Mouse (Mus musculus): ENCODE measurements around the gene Nynrin. TPM values are rescaled to one million over a fixed set of nuclear protein-coding genes. Genes with fewer than 3 reads are reported as not detected.

Nynrin gene
- polyA plus RNA-seq, 1 experiment = 2.0 TPM

DNA sequence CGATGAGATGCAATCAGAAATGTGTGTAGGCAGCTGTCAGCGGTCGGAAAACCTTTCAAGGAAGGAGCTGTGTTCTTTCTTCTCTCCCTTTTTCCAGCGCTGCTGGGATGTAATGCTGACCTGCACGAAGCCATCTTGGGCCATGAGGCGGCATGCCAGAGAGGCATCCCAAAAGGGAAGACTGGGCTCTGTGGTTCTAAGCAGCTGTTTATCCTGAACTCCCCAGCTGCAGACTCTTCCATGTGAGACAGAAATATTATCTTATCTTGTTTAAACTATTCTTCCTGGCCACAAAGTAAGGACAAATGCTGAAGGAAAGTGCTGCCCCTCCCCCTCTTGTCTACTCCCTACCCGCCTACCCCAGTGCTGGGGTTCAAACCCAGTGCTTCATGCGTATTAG lies 27.2 kb downstream of the Nynrin start:
- no peak for DNase-seq
- WGBS = 92% methylated on average over 8 of the region's 8 CpGs
- H3K4me3 ChIP-seq (ENCODE audit: control insufficient read depth, insufficient read depth, low read length) = no peak overlapping the region
- H3K4me1 ChIP-seq (replicated peaks; ENCODE audit: control insufficient read depth, insufficient read depth, low read length) = peaks cover 16% of the 10 kb centered on the region
- no peaks in the 10 kb centered on the region for H3K36me3 ChIP-seq (ENCODE audit: control insufficient read depth, insufficient read depth, low read length)
- H3K27me3 ChIP-seq (ENCODE audit: control insufficient read depth, insufficient read depth, low read length) = peaks cover 2% of the 10 kb centered on the region; the same call in 1 of the 2 replicates
- no peak overlapping the region for H3K27ac ChIP-seq (ENCODE audit: control insufficient read depth, insufficient read depth, low read length)
- TF ChIP-seq CTCF (IDR thresholded peaks at IDR 0.05; ENCODE audit: borderline replicate concordance, control insufficient read depth, extremely low read depth, insufficient read depth, low read length, poor library complexity) = no peak
- TF ChIP-seq POLR2A (IDR thresholded peaks at IDR 0.05; ENCODE audit: control insufficient read depth, extremely low read depth, insufficient read depth, low read length, poor library complexity) = no peak

- TF ChIP-seq CTCF (IDR thresholded peaks at IDR 0.05; ENCODE audit: borderline replicate concordance, control insufficient read depth, extremely low read depth, insufficient read depth, low read length, poor library complexity) (no peak), POLR2A (IDR thresholded peaks at IDR 0.05; ENCODE audit: control insufficient read depth, extremely low read depth, insufficient read depth, low read length, poor library complexity) (no peak)
- Histone ChIP-seq H3K27ac (ENCODE audit: control insufficient read depth, insufficient read depth, low read length) (no peak overlapping the region), H3K4me1 (replicated peaks; ENCODE audit: control insufficient read depth, insufficient read depth, low read length) (peaks cover 25% of the 10 kb centered on the region), H3K36me3 (ENCODE audit: control insufficient read depth, insufficient read depth, low read length) (peaks cover 2% of the 10 kb centered on the region; the same call in 1 of the 2 replicates), H3K27me3 (ENCODE audit: control insufficient read depth, insufficient read depth, low read length) (peaks cover 2% of the 10 kb centered on the region; the same call in 1 of the 2 replicates), H3K4me3 (ENCODE audit: control insufficient read depth, insufficient read depth, low read length) (no peak overlapping the region)
- 12% methylated on average over 6 of the region's 6 CpGs for WGBS
- DNase-seq = peak; percentile 16
Measured at GRCm38 (mm10) chr14:55882171-55882641, 28.4 kb downstream of the Nynrin start.

DNA sequence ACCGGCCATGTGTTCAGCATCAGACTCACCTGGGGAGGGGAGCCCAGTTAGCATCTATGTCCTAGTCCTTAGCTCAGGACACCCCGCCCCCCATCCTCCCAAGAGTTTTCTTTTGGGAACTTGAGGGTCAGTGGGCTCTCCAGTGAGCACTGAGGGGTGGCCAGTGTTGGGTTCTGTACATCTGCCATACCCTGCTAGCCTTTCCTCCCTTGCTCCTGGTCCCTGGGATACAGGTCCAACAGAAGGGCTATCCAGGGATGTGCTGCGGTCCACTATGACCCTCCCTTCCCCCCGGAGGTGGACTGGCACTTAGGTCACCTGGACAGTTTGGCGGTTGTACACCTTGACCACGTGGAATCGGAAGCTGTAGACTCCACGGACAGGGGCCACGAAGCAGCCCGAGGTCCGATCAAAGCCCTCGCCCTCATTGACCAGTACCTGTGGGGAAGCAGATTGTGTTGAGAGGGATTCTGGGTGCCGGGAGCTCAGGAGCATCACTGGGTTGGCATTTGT lies 29.4 kb downstream of the Nynrin start:
- H3K27me3 ChIP-seq (ENCODE audit: control insufficient read depth, insufficient read depth, low read length) = no peaks in the 10 kb centered on the region
- WGBS = 95% methylated on average over 13 of the region's 13 CpGs
- H3K27ac ChIP-seq (ENCODE audit: control insufficient read depth, insufficient read depth, low read length) = no peak overlapping the region
- no peak for DNase-seq
- H3K36me3 ChIP-seq (ENCODE audit: control insufficient read depth, insufficient read depth, low read length) = peaks cover 9% of the 10 kb centered on the region; the same call in 1 of the 2 replicates
- H3K4me1 ChIP-seq (replicated peaks; ENCODE audit: control insufficient read depth, insufficient read depth, low read length) = peaks cover 25% of the 10 kb centered on the region
- TF ChIP-seq CTCF (IDR thresholded peaks at IDR 0.05; ENCODE audit: borderline replicate concordance, control insufficient read depth, extremely low read depth, insufficient read depth, low read length, poor library complexity) (no peak), POLR2A (IDR thresholded peaks at IDR 0.05; ENCODE audit: control insufficient read depth, extremely low read depth, insufficient read depth, low read length, poor library complexity) (no peak)
- no peak overlapping the region for H3K4me3 ChIP-seq (ENCODE audit: control insufficient read depth, insufficient read depth, low read length)

DNA sequence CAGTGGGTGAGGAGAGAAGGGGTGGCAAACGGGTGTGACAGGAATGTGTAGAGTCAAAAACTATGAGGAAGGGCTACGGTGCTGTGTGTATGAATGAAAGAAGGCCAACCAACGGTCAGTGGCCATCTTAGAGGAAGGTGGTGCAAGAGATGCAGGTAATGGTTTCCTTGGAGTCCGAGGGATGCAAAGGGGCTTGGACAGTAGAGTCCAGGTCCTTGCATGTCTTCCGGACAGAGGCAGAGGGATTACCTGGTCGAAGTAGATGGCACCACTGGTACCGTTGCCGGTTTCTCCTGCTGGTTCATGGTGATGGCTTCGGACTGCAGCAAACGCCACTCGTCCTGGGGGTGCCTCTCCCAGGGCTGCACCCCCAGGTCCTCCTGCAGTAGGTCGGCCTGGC lies 29.9 kb downstream of the Nynrin start:
- Histone ChIP-seq H3K27me3 (ENCODE audit: control insufficient read depth, insufficient read depth, low read length) (no peaks in the 10 kb centered on the region), H3K4me3 (ENCODE audit: control insufficient read depth, insufficient read depth, low read length) (no peak overlapping the region), H3K27ac (ENCODE audit: control insufficient read depth, insufficient read depth, low read length) (no peak overlapping the region), H3K36me3 (ENCODE audit: control insufficient read depth, insufficient read depth, low read length) (peaks cover 13% of the 10 kb centered on the region), H3K4me1 (replicated peaks; ENCODE audit: control insufficient read depth, insufficient read depth, low read length) (peaks cover 25% of the 10 kb centered on the region)
- no peak for TF ChIP-seq POLR2A (IDR thresholded peaks at IDR 0.05; ENCODE audit: control insufficient read depth, extremely low read depth, insufficient read depth, low read length, poor library complexity)
- TF ChIP-seq CTCF (IDR thresholded peaks at IDR 0.05; ENCODE audit: borderline replicate concordance, control insufficient read depth, extremely low read depth, insufficient read depth, low read length, poor library complexity) = no peak
- no peak for DNase-seq
- WGBS = 97% methylated on average over 12 of the region's 12 CpGs

DNA sequence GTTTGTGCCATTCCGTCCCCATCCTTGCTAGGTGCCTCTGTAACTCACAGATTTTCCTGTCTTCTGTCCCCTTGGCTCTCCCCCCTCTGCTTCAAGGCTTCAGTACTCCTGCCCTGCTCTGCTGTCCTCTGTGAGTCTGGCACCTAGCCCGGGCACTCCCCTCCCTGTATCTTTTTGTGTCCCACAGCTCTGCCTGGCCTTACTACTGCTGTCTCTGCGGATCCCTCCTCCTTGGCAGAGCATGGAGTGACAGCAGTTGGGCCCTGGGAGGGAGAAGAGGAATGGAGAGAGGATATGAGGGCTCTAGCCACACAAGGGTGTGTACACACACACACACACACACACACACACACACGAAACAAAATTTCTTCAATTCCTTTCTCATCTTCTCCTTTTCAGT lies 30.4 kb downstream of the Nynrin start, which contains the start of gene Cbln3:
Gene Cbln3 (minus strand): TSS at position 227 of the 400 bp plus-strand sequence.
- WGBS = 68% methylated on average over 4 of the region's 4 CpGs
- Histone ChIP-seq H3K27me3 (ENCODE audit: control insufficient read depth, insufficient read depth, low read length) (no peaks in the 10 kb centered on the region), H3K27ac (ENCODE audit: control insufficient read depth, insufficient read depth, low read length) (peak within 1 kb of the TSS; percentile 55; the same call in 1 of the 2 replicates), H3K4me1 (replicated peaks; ENCODE audit: control insufficient read depth, insufficient read depth, low read length) (peaks cover 25% of the 10 kb centered on the region), H3K4me3 (ENCODE audit: control insufficient read depth, insufficient read depth, low read length) (peak within 1 kb of the TSS; percentile 70), H3K36me3 (ENCODE audit: control insufficient read depth, insufficient read depth, low read length) (peaks cover 17% of the 10 kb centered on the region)
- TF ChIP-seq CTCF (IDR thresholded peaks at IDR 0.05; ENCODE audit: borderline replicate concordance, control insufficient read depth, extremely low read depth, insufficient read depth, low read length, poor library complexity) (no peak), POLR2A (IDR thresholded peaks at IDR 0.05; ENCODE audit: control insufficient read depth, extremely low read depth, insufficient read depth, low read length, poor library complexity) (no peak)
- peak; percentile 12 for DNase-seq

DNA sequence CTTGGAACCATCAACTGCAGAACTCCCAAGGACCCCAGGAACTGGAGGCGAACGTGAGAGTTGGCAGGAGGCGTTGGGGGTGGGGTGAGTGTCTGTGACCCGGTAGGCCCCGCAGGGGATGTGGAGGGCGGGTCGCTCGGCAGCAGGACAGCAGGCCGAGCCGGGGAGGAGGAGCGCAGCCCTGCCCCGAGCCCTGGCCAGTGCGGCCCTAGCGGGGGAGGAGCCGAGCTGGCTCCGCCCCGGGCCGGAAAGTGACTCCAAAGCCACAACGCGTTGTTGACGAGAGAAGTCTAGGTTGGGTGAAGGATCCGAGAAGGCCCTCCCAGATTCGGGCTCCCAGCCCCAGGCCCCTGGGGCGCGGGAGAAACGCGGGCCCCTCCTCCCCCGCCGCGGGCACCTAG lies 30.9 kb downstream of the Nynrin start, which contains the start of gene Khnyn:
Gene Khnyn (plus strand): TSS at position 235 of the 401 bp plus-strand sequence.
- peaks cover 20% of the 10 kb centered on the region for H3K36me3 ChIP-seq (ENCODE audit: control insufficient read depth, insufficient read depth, low read length)
- WGBS = under 1% methylated on average over 30 of the region's 30 CpGs

More for the DNA sequence above, 30.9 kb downstream of the Nynrin start, which contains the start of gene Khnyn:
- H3K4me1 ChIP-seq (replicated peaks; ENCODE audit: control insufficient read depth, insufficient read depth, low read length) = peaks cover 25% of the 10 kb centered on the region
- TF ChIP-seq POLR2A (IDR thresholded peaks at IDR 0.05; ENCODE audit: control insufficient read depth, extremely low read depth, insufficient read depth, low read length, poor library complexity) = 0 out of 2 replicates have a peak, but pooled peaks have one; percentile 55
- 0 out of 2 replicates have a peak, but pooled peaks have one; percentile 19 for TF ChIP-seq CTCF (IDR thresholded peaks at IDR 0.05; ENCODE audit: borderline replicate concordance, control insufficient read depth, extremely low read depth, insufficient read depth, low read length, poor library complexity)
- H3K27ac ChIP-seq (ENCODE audit: control insufficient read depth, insufficient read depth, low read length) = peak within 1 kb of the TSS; percentile 55
- peak within 1 kb of the TSS; percentile 70 for H3K4me3 ChIP-seq (ENCODE audit: control insufficient read depth, insufficient read depth, low read length)
- no peaks in the 10 kb centered on the region for H3K27me3 ChIP-seq (ENCODE audit: control insufficient read depth, insufficient read depth, low read length)
- peak; percentile 76 for DNase-seq
